Mouse (Mus musculus): ENCODE measurements around the gene Atxn1.

The Atxn1 gene

DNA sequence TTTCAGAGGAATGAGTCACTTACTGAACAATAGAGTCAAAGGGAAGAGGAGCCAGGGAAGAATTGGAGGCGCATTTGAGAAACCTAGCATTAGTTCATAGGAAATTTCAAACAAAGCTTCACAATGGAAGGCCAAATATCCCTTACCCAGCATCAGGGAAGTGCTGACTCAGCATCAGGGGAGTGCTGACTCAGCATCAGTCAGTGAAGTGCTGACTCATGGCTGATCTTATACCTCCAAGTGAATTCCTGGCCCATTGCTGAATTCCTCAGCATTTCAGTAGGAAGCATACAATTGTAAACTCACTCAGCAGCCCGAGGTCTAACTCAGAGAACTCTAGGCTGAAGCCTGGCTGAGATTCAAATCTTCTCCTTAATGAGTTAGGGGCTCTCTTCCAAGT is 213.6 kb downstream of the Atxn1 start:
- DNase-seq: no peak

DNA sequence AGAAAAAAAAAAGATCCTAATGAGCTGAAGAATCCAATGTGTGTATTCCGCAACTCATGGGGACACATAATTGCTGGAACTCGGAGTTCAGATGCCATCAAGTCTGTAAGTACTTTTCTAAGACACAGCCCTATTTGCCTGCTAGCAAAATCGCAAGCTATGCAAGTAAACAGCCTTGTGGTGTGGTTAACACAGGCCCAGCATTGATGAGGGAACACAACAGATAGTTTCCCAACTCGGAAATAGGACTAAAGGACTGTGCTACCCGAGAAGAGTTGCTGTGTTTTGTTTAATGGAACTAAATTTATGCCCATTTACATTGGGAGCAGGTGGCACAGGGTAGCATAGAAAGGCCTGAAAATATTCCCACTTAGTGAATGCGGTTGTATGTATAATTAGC is 214.2 kb downstream of the Atxn1 start:
- no peak for DNase-seq

DNA sequence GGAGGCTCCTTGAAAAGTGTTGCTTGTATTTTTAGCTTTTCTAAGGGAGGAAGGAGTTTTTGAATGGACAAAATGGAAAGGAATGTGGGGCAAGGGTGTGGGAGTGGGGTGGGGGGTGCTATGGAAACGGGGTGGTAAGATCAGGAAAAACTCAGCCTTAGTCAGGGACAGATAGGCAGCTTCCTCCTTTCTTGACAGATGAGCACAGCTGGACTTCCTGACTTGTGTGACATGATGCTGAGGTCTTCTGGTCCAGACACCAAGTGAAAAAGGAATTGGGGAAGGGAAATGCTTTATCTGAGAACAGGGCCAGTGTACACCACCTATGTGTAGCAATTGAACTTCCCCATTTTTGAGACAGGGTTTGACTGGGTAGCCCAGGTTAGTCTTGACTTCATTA is 214.9 kb downstream of the Atxn1 start:
- DNase-seq: no peak

DNA sequence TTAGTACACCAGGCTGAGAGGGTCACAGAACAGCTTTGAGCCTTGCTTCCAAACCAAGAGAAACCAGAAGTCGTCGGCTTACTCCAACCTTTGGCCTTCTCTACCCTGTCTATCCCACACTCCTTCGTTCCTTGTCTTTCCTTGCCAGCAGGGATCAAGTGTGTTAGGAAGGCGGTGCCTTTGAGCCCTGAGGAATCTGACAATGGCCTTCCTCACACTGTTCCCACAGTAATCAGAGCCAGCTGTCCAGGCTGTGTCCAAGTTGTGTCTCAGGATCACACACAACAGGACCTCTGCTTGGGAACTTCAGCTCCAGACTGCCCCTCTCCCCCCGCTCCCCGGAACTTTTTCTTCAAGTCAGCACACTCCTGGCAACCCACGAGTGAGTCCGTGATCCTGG is 215.6 kb downstream of the Atxn1 start:
- no peak for DNase-seq

DNA sequence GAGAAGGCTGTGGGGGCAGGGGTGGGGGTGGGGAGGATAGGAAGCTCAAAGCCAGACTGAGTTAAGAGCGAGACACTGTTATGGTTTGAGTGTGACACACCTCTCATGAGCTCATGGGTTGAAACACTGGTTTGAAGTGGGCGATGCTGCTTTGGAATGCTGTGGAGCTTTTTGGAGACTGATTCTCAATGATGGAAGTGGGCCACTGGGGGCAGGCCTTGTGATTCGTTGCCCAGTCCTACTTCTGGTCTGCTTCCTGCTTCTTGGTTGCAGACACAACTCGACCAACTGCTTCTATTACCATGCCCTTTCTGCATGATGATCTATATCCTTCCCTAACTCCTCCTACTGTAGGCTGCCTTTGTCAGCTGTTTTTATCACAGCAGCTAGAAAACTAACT is 216.1 kb downstream of the Atxn1 start:
- no peak for DNase-seq

DNA sequence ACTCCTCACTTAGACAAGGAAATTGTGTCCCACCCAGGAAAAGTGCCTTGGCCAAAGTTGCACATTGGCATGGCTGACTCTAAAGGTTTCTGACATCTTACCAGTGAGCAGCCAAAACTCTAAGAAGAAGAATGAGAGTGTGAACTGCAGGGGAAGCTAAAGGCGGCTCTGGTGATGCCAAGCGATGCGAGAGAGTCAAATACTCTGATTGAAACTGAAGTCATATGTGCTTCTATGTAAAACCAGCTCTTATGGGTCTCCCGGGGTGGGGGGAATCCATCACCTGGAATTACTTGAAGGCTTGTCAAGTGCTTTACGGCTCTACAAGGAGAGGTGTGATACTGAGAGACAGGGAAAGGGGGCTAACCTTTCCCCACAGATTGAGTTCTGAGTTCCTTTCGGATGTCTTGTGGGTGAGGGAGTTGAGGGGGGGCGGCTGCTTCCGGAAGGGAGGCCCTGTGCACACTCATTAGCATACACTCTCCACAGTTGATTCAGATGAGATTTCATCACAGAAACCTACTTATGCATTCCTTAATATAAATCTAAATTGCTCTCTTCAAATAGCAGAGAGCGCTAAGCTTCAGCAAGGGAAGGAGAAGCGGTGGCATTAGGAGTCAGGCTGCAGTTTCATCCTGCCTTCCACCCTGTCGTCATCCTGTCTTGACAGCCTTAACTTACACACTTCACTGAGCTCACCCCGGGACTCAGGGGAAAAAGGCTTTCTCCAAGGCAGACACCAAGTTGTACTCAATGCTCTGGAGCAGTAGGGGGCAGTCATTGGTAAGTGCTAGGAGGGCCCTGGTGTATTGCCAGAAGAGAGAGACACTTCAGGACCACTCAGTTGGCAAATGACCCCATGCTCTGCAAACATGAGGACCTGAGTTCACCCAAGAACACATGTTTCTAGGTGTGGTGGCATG is 218.7 kb downstream of the Atxn1 start:
- no peak for DNase-seq

DNA sequence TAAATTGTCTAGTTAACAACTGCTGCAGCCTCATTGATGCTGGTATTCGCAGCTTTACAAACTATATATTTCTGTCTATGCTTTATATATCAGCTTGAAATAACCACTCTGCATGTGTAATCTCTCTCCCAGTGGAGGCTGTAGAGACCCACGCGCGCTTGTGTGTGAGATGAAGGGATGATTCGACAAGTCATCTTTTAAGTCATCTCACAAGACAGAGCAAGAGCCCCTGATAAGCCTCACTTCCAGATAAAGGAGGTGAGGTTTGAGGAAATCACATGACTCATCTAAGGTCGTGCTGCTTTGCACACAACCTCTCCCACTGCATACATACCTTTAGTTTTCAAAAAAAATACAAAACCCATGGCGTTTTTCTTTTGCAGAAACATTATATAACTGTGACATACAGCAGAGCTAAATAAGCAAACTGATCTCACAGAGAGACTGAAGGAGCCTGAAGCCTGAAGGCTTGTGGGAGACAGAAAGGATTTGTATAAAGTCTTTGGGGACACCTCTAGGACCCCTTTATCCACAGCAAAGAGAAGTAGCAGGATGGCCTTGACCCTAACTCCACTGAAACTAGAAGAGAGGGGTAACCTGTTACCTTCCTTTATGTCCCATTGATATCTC is 219.9 kb downstream of the Atxn1 start:
- no peak for DNase-seq

DNA sequence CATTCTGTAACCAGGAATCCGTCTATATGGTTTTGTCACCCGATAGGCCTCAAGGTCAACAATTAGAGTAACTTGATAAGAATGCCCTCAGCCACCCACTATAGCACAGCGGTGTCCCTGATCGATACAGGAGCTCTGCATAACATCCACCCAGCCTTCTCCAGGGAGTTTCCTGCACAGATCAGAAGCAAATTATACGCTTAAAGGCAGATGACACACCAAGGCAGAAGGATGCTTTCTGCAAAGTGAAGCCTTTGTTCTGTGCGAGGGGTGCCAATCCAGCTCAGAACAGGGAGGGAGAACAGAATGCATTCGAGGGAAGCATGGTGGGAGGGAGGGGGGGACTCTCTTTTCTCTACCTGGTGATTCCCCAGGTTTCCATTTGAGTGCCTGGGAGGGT is 221.0 kb downstream of the Atxn1 start:
- no peak for DNase-seq

DNA sequence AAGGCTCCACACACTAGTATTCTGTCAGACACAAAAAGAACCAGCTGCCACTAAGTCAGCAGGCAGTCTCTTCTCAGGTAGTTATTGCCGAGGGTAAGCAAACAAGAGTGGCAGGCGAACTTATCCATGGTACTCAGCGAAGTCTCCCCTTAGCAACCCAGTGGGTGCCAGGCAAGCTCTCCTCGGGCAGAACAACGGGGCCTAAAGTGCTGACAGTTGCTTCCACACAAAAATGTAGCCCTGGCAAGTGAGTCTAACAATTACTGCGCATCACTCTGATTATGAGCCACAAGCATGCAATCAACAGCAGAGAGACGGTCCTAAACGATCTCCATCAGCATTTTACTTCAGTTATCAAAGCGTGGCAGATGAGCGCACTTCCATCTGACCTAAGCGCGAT is 224.4 kb downstream of the Atxn1 start:
- no peak for DNase-seq

DNA sequence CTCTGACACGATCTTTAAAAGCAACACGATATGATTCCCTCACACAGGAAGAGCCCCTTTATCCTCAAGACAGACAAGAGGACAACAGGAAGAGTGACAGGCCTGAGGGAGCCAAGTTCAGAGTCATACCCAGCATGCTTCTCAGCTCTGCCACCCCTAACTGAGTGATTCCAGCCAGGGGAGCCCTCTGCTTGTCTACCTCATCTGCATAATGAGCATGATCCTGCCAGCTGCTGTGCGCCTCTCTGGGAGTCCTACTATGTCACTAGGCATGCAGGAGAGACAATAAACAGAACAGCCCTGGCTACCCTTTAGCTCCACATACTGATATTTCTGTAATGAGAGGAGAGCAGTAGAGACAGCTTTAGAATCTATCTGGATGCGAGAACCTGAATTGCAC is 228.6 kb downstream of the Atxn1 start:
- DNase-seq: no peak

DNA sequence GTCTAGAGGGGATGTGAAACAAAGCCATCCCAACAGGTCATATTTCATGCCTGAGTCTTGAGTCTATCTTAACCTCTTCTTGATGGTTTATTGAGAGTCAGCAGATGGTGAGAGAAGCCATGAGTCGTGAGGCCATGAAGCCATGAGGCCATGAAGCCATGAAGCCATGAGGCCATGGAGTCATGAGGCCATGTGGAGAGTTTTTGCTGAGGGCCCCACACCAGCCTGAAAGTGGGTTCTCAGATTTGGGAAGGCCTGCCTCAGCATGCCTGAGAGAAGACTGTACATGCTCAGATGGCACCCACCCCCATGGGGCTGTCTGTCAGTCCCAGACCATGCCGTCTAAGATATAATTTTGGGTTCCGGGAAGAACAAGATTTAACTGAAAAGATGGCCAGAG is 229.0 kb downstream of the Atxn1 start:
- DNase-seq: no peak

DNA sequence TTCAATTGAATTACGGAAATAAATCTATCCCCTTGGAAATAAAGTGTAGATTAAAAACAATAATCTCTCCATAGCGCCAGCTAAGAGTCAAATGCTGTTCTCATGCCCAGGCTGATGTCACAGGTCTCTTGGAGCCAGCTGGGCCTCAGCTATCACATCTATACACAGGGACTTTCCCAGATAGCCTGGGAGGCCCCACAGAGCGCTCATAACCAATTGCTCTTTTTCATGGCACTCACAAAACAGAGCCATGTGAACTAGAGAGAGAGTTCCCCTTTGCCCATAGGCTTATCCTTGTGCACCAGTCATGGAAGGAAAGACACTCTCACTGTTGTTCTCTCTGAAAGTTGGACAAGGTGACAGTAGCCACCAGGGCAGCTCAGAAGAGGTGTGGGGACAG is 230.3 kb downstream of the Atxn1 start:
- DNase-seq: no peak

DNA sequence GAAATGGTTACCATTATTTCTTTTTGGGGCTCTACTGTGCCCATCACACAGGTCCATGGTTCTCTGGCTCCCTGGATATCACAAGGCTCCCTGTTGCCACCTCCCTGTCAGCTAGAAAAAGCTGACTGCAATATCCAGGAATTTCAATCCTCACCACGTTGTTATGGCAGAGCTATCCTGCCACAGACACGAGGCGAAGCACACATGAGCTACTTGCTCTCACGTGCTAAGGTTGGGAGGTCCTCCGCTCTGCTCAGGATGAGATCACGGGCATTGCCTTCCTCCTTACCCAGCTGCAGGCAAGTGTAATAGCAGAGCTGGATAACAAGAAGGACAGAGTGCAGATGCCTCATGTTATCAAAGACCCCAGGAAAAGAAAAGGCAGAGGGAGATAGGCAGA is 232.2 kb downstream of the Atxn1 start:
- DNase-seq: no peak

DNA sequence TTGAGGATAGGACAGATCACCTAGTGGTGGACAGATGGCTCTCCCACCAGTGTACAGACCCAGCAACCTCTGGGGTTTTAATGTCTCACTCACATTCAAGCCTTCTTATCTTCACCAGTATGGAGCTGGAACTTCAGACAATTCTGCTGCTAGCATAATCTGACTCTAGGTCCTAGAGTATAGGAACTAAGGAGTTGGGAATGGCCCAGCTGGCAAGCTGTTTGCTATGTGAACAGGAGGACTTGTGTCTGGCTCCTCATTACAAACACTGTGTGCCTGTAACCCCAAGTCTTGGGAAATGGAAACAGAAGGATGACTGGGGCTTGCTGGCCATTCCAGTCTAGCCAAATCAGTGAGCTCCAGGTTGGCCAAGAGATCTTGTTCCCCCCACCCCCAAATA is 237.9 kb downstream of the Atxn1 start:
- DNase-seq: no peak

DNA sequence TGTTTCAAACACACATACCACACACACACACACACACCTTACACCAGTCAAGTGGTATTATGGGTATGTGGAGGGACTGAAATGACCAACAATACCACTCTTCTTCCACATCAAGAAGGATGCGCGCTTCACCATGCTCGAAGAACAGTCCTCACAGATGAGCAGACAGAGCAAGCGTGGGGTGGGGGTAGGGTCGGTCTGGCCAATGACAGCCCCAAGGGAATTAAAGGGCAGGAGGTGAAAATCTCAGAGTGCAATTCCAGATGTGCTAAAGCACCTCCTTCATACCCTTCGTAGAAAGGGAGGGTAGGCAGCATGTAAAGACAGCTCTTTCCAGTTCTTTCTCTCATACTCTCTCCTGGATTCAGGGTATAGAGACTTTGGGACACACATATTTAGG is 238.6 kb downstream of the Atxn1 start:
- no peak for DNase-seq

DNA sequence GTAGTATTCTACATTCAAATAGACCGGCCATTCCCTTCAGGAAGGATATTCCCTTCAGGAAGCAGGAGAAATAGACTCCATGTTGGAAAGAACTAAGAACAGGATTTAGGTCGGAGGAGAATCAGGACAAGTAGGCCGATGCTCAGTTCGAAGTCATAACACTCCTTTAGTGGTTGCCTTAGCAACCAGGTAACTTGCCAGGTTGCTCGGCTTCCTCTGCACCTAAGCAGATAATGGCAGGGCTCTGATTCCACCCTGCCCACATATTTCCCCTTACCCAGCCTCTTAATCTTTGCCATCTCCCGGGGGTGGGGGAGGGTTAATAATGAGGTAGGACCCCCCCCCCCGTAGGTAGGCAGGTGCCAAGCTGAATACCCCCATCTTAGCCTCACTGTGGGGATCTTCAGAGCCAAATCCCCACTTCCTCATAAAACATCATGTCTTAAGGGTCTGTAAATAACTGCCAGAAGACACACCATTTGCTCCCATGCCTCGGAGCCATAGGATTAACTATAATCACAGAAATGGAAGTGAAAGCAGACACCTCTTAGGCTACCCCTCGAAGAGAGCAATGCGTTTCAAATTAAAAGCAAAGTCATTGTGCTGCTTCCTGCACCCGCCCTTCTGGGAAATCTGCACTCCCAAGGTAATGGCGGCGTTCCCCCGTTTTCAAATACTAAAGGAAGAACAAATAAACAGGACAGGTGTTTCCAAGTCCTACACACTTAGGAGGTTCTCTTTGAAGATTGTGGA is 240.1 kb downstream of the Atxn1 start:
- no peak for DNase-seq

DNA sequence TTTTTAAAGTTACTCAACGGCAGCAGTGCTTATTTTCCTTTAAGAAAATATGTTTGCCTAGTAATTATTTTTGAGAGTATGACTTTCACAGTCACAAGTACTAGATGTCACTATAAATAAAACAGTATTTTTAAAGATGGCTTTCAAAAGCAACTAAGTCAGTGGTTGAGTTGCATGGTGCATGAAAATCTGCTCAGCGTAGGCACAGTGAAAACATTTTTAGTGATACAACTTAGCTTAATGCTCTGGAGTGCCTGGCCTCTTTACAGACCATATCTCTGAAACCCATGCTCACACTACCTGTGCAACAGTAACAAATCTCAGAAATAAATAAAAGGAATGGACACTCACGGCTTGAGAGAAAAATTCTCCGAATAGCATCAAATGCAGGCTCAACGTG is 241.9 kb downstream of the Atxn1 start:
- DNase-seq: no peak

DNA sequence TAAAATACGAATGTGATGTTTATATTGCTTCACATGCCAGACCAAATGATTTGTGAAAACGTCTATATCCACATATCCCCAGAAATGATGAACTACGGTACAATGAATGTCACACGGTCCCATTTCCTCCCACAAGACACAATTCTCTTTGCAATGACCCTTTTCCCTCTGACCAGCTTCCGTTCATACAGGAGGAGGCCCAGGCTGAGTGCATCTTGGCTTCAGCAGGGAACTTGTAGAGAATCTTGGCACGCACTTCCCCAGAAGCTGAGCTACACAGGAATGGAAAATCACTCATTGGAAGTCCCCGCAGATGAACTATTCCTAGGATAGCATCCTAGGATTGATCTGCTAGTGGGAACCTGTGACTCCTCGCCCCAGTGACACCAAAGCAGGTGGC is 243.2 kb downstream of the Atxn1 start:
- no peak for DNase-seq

DNA sequence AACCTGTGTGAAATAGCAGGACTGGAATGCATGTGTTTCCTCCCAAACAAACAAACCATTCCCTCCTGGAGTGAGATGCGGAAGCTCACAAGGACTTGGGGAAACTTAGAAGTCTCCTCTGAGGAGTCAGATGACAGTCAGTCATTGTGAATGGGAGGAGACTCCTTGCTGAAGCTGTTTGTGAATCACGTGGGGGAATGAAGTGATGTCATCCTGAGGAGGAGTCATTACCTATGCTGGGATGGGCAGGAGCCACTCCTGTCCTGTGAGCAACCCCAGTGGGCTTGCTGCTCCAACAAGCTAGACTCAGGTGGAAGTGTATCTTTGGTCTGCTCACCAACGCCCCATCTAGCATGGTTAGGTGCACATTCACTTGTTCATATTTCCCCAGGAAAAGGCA is 246.0 kb downstream of the Atxn1 start:
- DNase-seq: no peak

DNA sequence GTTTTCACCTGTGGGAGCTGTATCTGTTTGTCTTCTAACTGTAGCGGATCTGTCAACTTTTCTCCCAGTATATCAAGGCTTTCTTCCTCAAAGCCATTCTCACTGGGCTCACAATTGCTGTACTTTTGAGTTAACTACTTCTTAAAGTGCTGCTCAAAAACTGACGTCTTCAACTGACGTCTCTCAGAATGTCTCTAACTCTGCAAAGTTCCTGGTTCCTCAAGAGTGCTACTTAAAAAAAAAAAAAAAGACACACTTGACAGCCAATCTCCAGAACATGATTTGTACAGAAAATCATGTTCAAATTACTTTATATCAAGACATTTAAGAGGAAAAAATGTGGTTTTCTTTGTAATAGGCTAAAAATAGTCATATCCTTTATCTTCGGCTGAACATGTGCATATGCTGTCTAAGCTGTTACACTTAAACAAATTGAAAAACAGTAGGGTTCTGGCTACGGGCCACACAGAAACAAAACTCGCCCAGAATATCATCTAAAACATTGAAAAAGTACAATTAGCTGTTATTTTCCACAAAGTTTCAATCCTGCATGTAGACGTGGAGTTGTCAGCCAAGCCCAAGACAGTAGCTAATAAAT is 249.1 kb downstream of the Atxn1 start:
- DNase-seq: no peak

DNA sequence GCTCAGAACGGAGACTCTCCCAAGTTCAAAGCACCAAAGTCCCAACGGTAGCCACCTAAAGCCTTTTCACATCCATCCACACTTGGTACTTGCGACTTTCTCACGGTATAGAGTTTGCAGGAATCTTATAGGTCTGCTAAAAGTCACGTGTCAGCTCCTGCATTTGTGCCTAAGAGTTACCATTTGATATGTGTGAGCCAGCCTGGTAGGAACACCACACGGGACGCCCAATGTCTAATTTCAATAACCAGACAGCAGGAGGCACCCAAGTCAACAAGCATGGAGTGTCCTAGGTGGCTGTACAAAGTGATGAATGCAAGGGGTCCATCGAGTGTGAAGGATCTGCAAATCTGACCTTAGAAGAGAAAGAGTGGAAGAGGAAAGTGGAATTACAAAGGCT is 254.8 kb downstream of the Atxn1 start:
- no peak for DNase-seq

DNA sequence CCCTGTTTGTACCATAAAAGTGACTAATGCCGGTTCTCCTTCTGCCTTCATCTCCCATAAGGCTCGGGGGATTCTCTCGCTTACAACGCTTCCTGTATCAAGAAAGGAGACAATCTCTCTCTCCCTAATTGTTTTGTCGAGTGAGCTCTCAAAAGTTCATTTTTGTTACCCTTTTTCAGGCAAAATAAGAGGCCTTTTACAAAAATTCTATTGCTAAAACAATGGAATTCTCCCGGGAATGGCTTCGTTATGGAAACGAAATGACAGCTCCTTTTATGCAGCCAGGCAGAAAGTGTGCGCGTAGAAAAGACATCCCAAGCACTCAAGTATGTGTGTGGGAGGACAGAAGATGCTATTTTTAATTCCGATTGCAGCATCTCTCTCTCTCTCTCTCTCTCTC is 255.4 kb downstream of the Atxn1 start:
- DNase-seq: no peak

DNA sequence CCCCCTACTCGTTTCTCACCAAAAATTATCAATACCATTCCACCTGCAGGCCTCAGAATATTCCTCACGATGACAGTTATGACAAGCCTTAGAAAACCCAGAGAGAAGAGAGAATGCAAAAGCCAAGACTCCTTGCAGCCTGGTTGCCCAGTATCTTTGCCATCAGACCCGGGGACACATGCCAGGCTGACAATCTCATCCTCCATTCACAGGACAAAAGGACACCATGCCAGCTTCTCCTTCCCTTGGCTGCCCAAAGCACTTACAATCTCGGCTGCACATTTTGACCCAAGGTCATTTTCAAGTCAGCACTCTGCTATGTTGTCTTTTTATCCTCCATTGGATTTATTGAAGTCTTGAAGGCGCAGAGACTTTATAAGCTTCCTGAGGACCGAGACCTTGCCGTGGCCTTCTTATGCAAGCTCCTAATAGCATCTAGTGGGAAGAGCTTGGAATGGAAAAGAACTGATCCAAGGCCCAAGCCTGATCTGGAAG is 263.5 kb downstream of the Atxn1 start:
- DNase-seq: no peak
